ENCODE assay signal across 14 mouse cellular contexts in genomic region chr14:89639322-89639721, GRCm38 (mm10).
"Had no signal": no experiment of that assay in that cellular context is flagged by ENCODE, and none has a peak within 500 bp of the region (broad histone marks: within the 10 kb centered on the region; RNA-seq: fewer than 3 reads in every experiment).

No protein-coding gene starts in this region.

- H3K9me3 ChIP-seq: limb, embryonic 13.5 days had no signal

- H3K27me3 ChIP-seq: limb, embryonic 13.5 days had no signal

- DNase-seq: kidney, adult 8-10 months; kidney, postnatal 25 days; layer of hippocampus, adult 9-11 months; layer of hippocampus, postnatal 36 days; left cerebral cortex, postnatal 4 days; lung, adult 18-20 months; lung, postnatal 10 days; lung, postnatal 4 days; midbrain, embryonic 14.5 days; thymus, postnatal 4 days had no signal

- H3K4me1 ChIP-seq: limb, embryonic 13.5 days had no signal

- H3K4me2 ChIP-seq: limb, embryonic 13.5 days had no signal

- H3K4me3 ChIP-seq: limb, embryonic 13.5 days had no signal

- H3K9ac ChIP-seq: limb, embryonic 13.5 days; liver, embryonic 14.5 days had no signal

- ATAC-seq: intestine, postnatal 0 days had no signal

- H3K36me3 ChIP-seq: limb, embryonic 13.5 days had no signal

- H3K27ac ChIP-seq: limb, embryonic 13.5 days; liver, embryonic 14.5 days; stomach, postnatal 0 days had no signal
